Mouse (Mus musculus): ENCODE measurements at regions not wholly inside any gene's neighbourhood (a gene's known extent, or its start where the extent isn't known, plus 50 kb on each side); places are given as distances from the start of the nearest gene placed in this dataset.
A peak's percentile ranks its signal among the peaks of the same experiment; 100 is the strongest.
"Not testable (repeated sequence)": the region's sequence is repeated elsewhere in the genome, so short reads cannot be mapped to it uniquely, and the experiment has no call there.

- intact Hi-C loops (cut with DNase I): not testable (repeated sequence)
Measured at GRCm38 (mm10) chr10:38704762-38705130, 116.8 kb downstream of the Rfpl4b start.

GRCm38 (mm10) chr10:38703954-38704761 lies 117.4 kb downstream of the Rfpl4b start:
- peak in 1 of 2 experiments; percentile 6 for DNase-seq
- intact Hi-C loops (cut with DNase I): no loop called here

More at GRCm38 (mm10) chr10:38704762-38705130, 116.8 kb downstream of the Rfpl4b start:
- not testable (repeated sequence) for DNase-seq

- intact Hi-C loops (cut with DNase I): no loop called here
- DNase-seq: no peak
Measured at GRCm38 (mm10) chr10:38677453-38677852, 144.1 kb downstream of the Rfpl4b start.

GRCm38 (mm10) chr10:38668610-38669009 lies 153.0 kb downstream of the Rfpl4b start:
- intact Hi-C loops (cut with DNase I): no loop called here
- no peak for DNase-seq

- intact Hi-C loops (cut with DNase I): no loop called here
- no peak for DNase-seq
Measured at GRCm38 (mm10) chr10:38667841-38668240, 153.7 kb downstream of the Rfpl4b start.

- intact Hi-C loops (cut with DNase I): no loop called here
- DNase-seq: no peak
Measured at GRCm38 (mm10) chr10:38635695-38636094, 185.9 kb downstream of the Rfpl4b start.

GRCm38 (mm10) chr10:38629907-38630505 lies 191.6 kb downstream of the Rfpl4b start:
- no peak for DNase-seq
- intact Hi-C loops (cut with DNase I): no loop called here

GRCm38 (mm10) chr10:38623399-38623798 lies 198.2 kb downstream of the Rfpl4b start:
- intact Hi-C loops (cut with DNase I): no loop called here
- no peak for DNase-seq

- DNase-seq: no peak
- intact Hi-C loops (cut with DNase I): no loop called here
Measured at GRCm38 (mm10) chr10:38609606-38610510, 211.7 kb downstream of the Rfpl4b start.

- intact Hi-C loops (cut with DNase I): no loop called here
- no peak for DNase-seq
Measured at GRCm38 (mm10) chr10:38586061-38586460, 235.5 kb downstream of the Rfpl4b start.

- intact Hi-C loops (cut with DNase I): no loop called here
- no peak for DNase-seq
Measured at GRCm38 (mm10) chr10:38575726-38576125, 245.9 kb downstream of the Rfpl4b start.

- intact Hi-C loops (cut with DNase I): no loop called here
- DNase-seq: no peak
Measured at GRCm38 (mm10) chr10:38573728-38574127, 247.9 kb downstream of the Rfpl4b start.

- intact Hi-C loops (cut with DNase I): no loop called here
- no peak for DNase-seq
Measured at GRCm38 (mm10) chr10:38573146-38573545, 248.4 kb downstream of the Rfpl4b start.

GRCm38 (mm10) chr10:38567270-38567669 lies 254.3 kb downstream of the Rfpl4b start:
- intact Hi-C loops (cut with DNase I): no loop called here
- DNase-seq: no peak

GRCm38 (mm10) chr10:38566361-38566760 lies 255.2 kb downstream of the Rfpl4b start:
- no peak for DNase-seq
- intact Hi-C loops (cut with DNase I): no loop called here

- intact Hi-C loops (cut with DNase I): loop anchor here (10.0 kb wide), 1 partner anchor 1480 kb away; no protein-coding TSS in a partner anchor
- DNase-seq: no peak
Measured at GRCm38 (mm10) chr10:38555040-38555439, 266.5 kb downstream of the Rfpl4b start.

- DNase-seq: peak in 1 of 2 experiments; percentile 19
- intact Hi-C loops (cut with DNase I): loop anchor here (10.0 kb wide), 1 partner anchor 1479 kb away; no protein-coding TSS in a partner anchor
Measured at GRCm38 (mm10) chr10:38553688-38554680, 267.6 kb downstream of the Rfpl4b start.

GRCm38 (mm10) chr10:38553326-38553687 lies 268.3 kb downstream of the Rfpl4b start:
- intact Hi-C loops (cut with DNase I): loop anchor here (10.0 kb wide), 1 partner anchor 1479 kb away; no protein-coding TSS in a partner anchor
- DNase-seq: no peak

- intact Hi-C loops (cut with DNase I): loop anchor here (10.0 kb wide), 1 partner anchor 1478 kb away; no protein-coding TSS in a partner anchor
Measured at GRCm38 (mm10) chr10:38552350-38553076, 269.1 kb downstream of the Rfpl4b start.

More at GRCm38 (mm10) chr10:38552350-38553076, 269.1 kb downstream of the Rfpl4b start:
- DNase-seq: no peak

All from gastrocnemius, postnatal 36 days (tissue).